In genomic region chr1:154446456-154446855, GRCm38 (mm10) we compare ENCODE assay signal across 27 mouse cellular contexts.
A peak's percentile ranks its signal among the peaks of the same experiment; 100 is the strongest.
DNase-seq lines count a peak whose midpoint lies in the region; ATAC-seq lines count a peak whose summit lies in the region.
"Had no signal": no experiment of that assay in that cellular context is flagged by ENCODE, and none has a peak within 500 bp of the region (broad histone marks: within the 10 kb centered on the region; RNA-seq: fewer than 3 reads in every experiment).

No protein-coding gene starts in this region.

- no peak overlapping the region for H3K4me3 ChIP-seq in hindbrain, embryonic 11.5 days (ENCODE audit: low read depth, low read length)
- no peak overlapping the region for H3K4me3 ChIP-seq in hindbrain, embryonic 12.5 days
- H3K4me3 ChIP-seq in forebrain, embryonic 14.5 days (ENCODE audit: low read depth, low read length): no peak overlapping the region
- H3K4me3 ChIP-seq in forebrain, embryonic 11.5 days (ENCODE audit: low read depth, low read length): no peak overlapping the region
- H3K4me3 ChIP-seq: embryonic facial prominence, embryonic 12.5 days; forebrain, embryonic 10.5 days; hindbrain, embryonic 15.5 days; left cerebral cortex, adult 2 months; limb, embryonic 12.5 days; liver, embryonic 15.5 days; lung, embryonic 15.5 days; midbrain, embryonic 12.5 days; myocyte; neural tube, embryonic 12.5 days had no signal

- H3K9me3 ChIP-seq in hindbrain, embryonic 11.5 days (ENCODE audit: control insufficient read depth, low read length): no peaks in the 10 kb centered on the region
- no peaks in the 10 kb centered on the region for H3K9me3 ChIP-seq in hindbrain, embryonic 12.5 days (replicated peaks)
- no peaks in the 10 kb centered on the region for H3K9me3 ChIP-seq in forebrain, embryonic 14.5 days (replicated peaks; ENCODE audit: control insufficient read depth, low read length)
- no peaks in the 10 kb centered on the region for H3K9me3 ChIP-seq in forebrain, embryonic 11.5 days (ENCODE audit: control insufficient read depth, low read length)
- H3K9me3 ChIP-seq: embryonic facial prominence, embryonic 12.5 days; forebrain, embryonic 10.5 days; hindbrain, embryonic 15.5 days; limb, embryonic 12.5 days; liver, embryonic 15.5 days; lung, embryonic 15.5 days; midbrain, embryonic 12.5 days; neural tube, embryonic 12.5 days had no signal

- H3K36me3 ChIP-seq in hindbrain, embryonic 11.5 days (ENCODE audit: control insufficient read depth, insufficient read depth, low read length): no peaks in the 10 kb centered on the region
- H3K36me3 ChIP-seq in hindbrain, embryonic 12.5 days: no peaks in the 10 kb centered on the region
- H3K36me3 ChIP-seq in forebrain, embryonic 14.5 days (ENCODE audit: control insufficient read depth, insufficient read depth, low read length): no peaks in the 10 kb centered on the region
- no peaks in the 10 kb centered on the region for H3K36me3 ChIP-seq in forebrain, embryonic 11.5 days (ENCODE audit: control insufficient read depth, insufficient read depth, low read length)
- H3K36me3 ChIP-seq: embryonic facial prominence, embryonic 12.5 days; forebrain, embryonic 10.5 days; limb, embryonic 12.5 days; liver, embryonic 15.5 days; lung, embryonic 15.5 days; midbrain, embryonic 12.5 days; neural tube, embryonic 12.5 days had no signal

- no peaks in the 10 kb centered on the region for H3K27me3 ChIP-seq in hindbrain, embryonic 11.5 days (ENCODE audit: control insufficient read depth, insufficient read depth, low read length)
- no peaks in the 10 kb centered on the region for H3K27me3 ChIP-seq in hindbrain, embryonic 12.5 days
- H3K27me3 ChIP-seq in forebrain, embryonic 14.5 days (replicated peaks; ENCODE audit: control insufficient read depth, insufficient read depth, low read length): no peaks in the 10 kb centered on the region
- no peaks in the 10 kb centered on the region for H3K27me3 ChIP-seq in forebrain, embryonic 11.5 days (ENCODE audit: control insufficient read depth, insufficient read depth, low read length)
- H3K27me3 ChIP-seq: CH12.LX; embryonic facial prominence, embryonic 12.5 days; hindbrain, embryonic 15.5 days; limb, embryonic 12.5 days; liver, embryonic 15.5 days; lung, embryonic 15.5 days; neural tube, embryonic 12.5 days had no signal

- no peak for ATAC-seq in hindbrain, embryonic 11.5 days (ENCODE audit: low FRiP score)
- ATAC-seq in hindbrain, embryonic 12.5 days (ENCODE audit: low FRiP score): no peak
- no peak for ATAC-seq in forebrain, embryonic 14.5 days
- no peak for ATAC-seq in forebrain, embryonic 11.5 days (replicated peaks; ENCODE audit: low FRiP score)

- no peak overlapping the region for H3K4me2 ChIP-seq in hindbrain, embryonic 11.5 days (replicated peaks; ENCODE audit: low read depth, low read length)
- H3K4me2 ChIP-seq in hindbrain, embryonic 12.5 days (replicated peaks): no peak overlapping the region
- H3K4me2 ChIP-seq in forebrain, embryonic 14.5 days (ENCODE audit: low read length): no peak overlapping the region
- no peak overlapping the region for H3K4me2 ChIP-seq in forebrain, embryonic 11.5 days (ENCODE audit: low read depth, low read length, severe bottlenecking)
- H3K4me2 ChIP-seq: embryonic facial prominence, embryonic 12.5 days; hindbrain, embryonic 15.5 days; limb, embryonic 12.5 days; liver, embryonic 15.5 days; lung, embryonic 15.5 days; midbrain, embryonic 12.5 days; neural tube, embryonic 12.5 days had no signal

- no peak overlapping the region for H3K9ac ChIP-seq in hindbrain, embryonic 11.5 days (ENCODE audit: low read depth, low read length)
- H3K9ac ChIP-seq in hindbrain, embryonic 12.5 days: no peak overlapping the region
- H3K9ac ChIP-seq in forebrain, embryonic 14.5 days (ENCODE audit: low read length): no peak overlapping the region
- H3K9ac ChIP-seq in forebrain, embryonic 11.5 days (ENCODE audit: low read length): no peak overlapping the region
- H3K9ac ChIP-seq: embryonic facial prominence, embryonic 12.5 days; hindbrain, embryonic 15.5 days; limb, embryonic 12.5 days; liver, embryonic 15.5 days; lung, embryonic 15.5 days; midbrain, embryonic 12.5 days; neural tube, embryonic 12.5 days had no signal

- WGBS in hindbrain, embryonic 11.5 days: 40% methylated on average over 3 of the region's 3 CpGs
- WGBS in hindbrain, embryonic 12.5 days: 35% methylated on average over 3 of the region's 3 CpGs
- 54% methylated on average over 3 of the region's 3 CpGs for WGBS in forebrain, embryonic 14.5 days
- WGBS in forebrain, embryonic 11.5 days: 45% methylated on average over 3 of the region's 3 CpGs

- no peaks in the 10 kb centered on the region for H3K4me1 ChIP-seq in hindbrain, embryonic 11.5 days (replicated peaks; ENCODE audit: control insufficient read depth, insufficient read depth, low read length)
- H3K4me1 ChIP-seq in hindbrain, embryonic 12.5 days: no peaks in the 10 kb centered on the region
- H3K4me1 ChIP-seq in forebrain, embryonic 14.5 days (ENCODE audit: control insufficient read depth, insufficient read depth, low read length): no peaks in the 10 kb centered on the region
- H3K4me1 ChIP-seq in forebrain, embryonic 11.5 days (replicated peaks; ENCODE audit: control insufficient read depth, insufficient read depth, low read length): no peaks in the 10 kb centered on the region; the same call in 1 of the 2 replicates
- H3K4me1 ChIP-seq: embryonic facial prominence, embryonic 12.5 days; hindbrain, embryonic 15.5 days; limb, embryonic 12.5 days; liver, embryonic 15.5 days; lung, embryonic 15.5 days; midbrain, embryonic 12.5 days; neural tube, embryonic 12.5 days had no signal

- no peak overlapping the region for H3K27ac ChIP-seq in hindbrain, embryonic 11.5 days (ENCODE audit: low read depth, low read length)
- H3K27ac ChIP-seq in hindbrain, embryonic 12.5 days: no peak overlapping the region
- H3K27ac ChIP-seq in forebrain, embryonic 14.5 days (ENCODE audit: low read depth, low read length): no peak overlapping the region
- H3K27ac ChIP-seq in forebrain, embryonic 11.5 days (ENCODE audit: low read depth, low read length): no peak overlapping the region
- H3K27ac ChIP-seq: embryonic facial prominence, embryonic 12.5 days; forebrain, embryonic 10.5 days; hindbrain, embryonic 15.5 days; left cerebral cortex, adult 2 months; limb, embryonic 12.5 days; liver, embryonic 15.5 days; lung, embryonic 15.5 days; midbrain, embryonic 12.5 days; neural tube, embryonic 12.5 days had no signal

- peak; percentile 15 for DNase-seq in embryo, embryonic 10 days (ENCODE audit: low spot score)
- no peak for DNase-seq in embryo, embryonic 11 days
- peak; percentile 1 for DNase-seq in hindbrain, embryonic 11.5 days (ENCODE audit: low spot score)
- DNase-seq in Muller cell, postnatal 12 days (ENCODE audit: inconsistent ontology term): peak; percentile 64
- peak; percentile 37 to 43 for DNase-seq in layer of hippocampus, postnatal 36 days
- DNase-seq in forebrain, embryonic 14.5 days (ENCODE audit: low spot score): no peak
- no peak for DNase-seq in forebrain, embryonic 11.5 days (ENCODE audit: low spot score)
- DNase-seq: adrenal gland, postnatal 10 days; cerebellum, adult 11 months; cerebellum, adult 9-10 months; gastrocnemius, postnatal 10 days; heart, postnatal 36 days; kidney, adult 2 months; thymus, adult 2 months; thymus, postnatal 36 days had no signal

Comparison
In these comparisons a context has a peak if more than half of its experiments do, and no peak if none do; other contexts are left out.
1. DNase-seq: peak in embryo, embryonic 10 days (single experiment), hindbrain, embryonic 11.5 days (single experiment), Muller cell, postnatal 12 days (single experiment) and layer of hippocampus, postnatal 36 days (2 of 2); none in embryo, embryonic 11 days (single experiment), forebrain, embryonic 14.5 days (single experiment) and forebrain, embryonic 11.5 days (single experiment).